Mouse (Mus musculus) cerebellum, adult 9-10 months (tissue): ENCODE measurements around the gene Rhd.
"Not testable (repeated sequence)": the region's sequence is repeated elsewhere in the genome, so short reads cannot be mapped to it uniquely, and the experiment has no call there.

Experiments used
- DNase-seq: peaks from one replicate; pipeline ENCODE4 v3.0.0; 2022

The Rhd gene

DNA sequence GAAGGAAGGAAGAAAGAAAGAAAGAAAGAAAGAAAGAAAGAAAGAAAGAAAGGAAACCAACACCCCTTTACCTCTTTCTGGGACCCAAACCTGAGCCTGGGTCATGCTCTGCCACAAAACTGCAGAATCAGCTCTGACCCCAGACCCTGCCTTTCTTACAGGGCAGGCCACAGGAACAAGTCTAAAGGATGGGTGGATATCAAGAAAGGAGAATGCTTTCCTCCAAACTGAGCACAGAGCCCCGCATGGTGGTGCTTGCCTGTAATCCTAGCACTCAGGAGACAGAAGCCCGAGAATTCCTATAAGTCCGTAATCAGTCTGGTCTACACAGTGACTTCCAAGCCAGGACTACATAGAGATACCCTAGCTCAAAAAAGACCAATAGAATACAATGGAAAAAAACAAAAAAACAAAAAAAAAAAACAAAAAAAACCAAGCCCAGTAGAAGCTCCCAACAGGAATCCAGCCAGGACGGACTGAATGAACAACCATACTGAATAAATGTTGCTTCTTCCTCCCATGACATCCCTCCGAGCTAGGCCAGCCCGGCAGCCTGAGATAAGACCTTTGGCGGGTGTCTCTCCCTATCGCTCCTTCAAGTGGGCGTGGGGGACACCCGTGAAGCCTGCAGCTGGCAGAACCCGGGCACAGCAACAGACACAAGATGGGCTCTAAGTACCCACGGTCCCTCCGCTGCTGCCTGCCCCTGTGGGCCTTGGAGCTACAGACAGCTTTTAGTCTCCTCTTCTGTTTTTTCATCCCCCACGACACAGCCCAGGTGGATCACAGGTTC, at the start of gene Rhd:
Gene Rhd (plus strand): TSS at position 600 of the 793 bp plus-strand sequence.
- no peak for DNase-seq

DNA sequence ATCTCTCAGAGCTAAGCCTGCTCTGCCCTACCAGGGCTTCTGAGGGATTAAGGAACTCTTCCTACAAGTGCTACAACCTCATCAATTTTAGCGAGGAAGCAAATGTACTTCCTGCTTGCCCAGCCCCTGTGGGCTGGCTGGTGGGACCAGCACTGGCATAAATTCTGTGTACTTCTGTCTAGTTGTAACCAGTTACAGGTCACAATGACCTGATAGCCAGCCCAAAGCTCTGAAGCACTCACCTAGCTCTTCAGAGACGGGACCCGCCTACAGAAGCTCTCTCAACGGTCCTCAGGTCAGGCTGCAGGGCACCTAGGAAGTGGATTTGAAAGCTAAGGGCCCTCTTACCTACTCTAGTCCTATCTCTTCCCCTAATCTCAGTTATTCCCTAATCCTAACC, 46.6 kb upstream of the Rhd start:
- no peak for DNase-seq

DNA sequence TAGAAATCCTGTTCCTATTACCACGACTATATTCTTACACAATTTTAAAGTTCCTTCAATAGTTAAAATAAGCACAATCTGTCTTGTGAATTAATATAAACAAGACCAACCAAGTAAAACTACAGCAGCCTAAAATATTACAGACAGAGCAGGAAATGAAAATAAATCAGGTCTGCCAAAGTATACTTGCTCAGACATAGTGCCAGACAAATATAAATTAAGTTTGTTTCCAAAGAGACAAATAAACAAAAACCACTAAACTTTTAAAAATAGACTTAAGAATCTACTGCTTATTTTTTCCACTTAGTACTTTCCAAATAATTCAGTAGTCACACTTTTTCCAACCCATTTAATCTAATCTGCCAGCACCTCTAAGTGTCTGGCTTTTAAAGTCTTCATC, 43.3 kb upstream of the Rhd start:
- DNase-seq, result no peak

GRCm38 (mm10) chr4:134823560-134823959, 40.8 kb upstream of the Rhd start:
- no peak for DNase-seq

GRCm38 (mm10) chr4:134825864-134826263, 38.5 kb upstream of the Rhd start:
- not testable (repeated sequence) for DNase-seq

DNA sequence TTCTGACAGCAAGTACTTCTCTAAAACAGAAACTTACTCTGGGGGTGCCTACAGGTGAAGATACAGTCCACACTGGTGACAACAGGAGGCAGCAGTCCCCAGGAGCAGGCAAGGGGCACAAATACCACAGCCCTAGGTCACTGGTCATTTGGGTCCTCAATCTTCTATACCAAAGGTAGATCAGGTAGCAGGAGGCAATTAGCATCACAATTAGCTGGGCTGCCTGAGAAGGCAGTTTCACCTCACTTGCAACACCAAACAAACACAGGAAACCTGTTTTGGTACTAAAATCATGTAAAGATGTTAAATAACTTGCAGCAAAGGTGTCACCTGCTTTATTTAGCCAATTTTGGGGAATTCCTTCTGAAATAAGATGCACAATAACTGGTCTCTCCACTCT, 38.0 kb upstream of the Rhd start:
- no peak for DNase-seq

GRCm38 (mm10) chr4:134827806-134828205, 36.5 kb upstream of the Rhd start:
- no peak for DNase-seq

GRCm38 (mm10) chr4:134831934-134832333, 32.4 kb upstream of the Rhd start:
- DNase-seq, result no peak

DNA sequence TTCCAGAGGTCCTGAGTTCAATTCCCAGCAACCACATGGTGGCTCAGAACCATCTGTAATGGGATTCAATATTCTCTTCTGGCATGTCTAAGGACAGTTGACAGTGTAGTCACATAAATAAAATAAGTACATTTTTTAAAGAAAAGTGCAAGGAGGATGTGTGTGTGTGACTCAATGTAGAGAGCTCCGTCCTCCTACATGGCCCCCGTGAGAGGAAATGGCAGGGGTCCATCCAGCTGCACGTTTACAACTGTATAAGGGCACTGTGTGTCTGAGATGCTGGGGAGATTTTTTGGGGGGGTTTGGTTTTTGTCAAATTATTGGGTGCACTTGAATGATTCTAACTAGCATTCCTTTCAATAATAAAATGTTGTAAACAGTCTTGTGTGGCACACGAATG, 28.9 kb upstream of the Rhd start:
- no peak for DNase-seq

GRCm38 (mm10) chr4:134838221-134838620, 26.1 kb upstream of the Rhd start:
- no peak for DNase-seq

- DNase-seq, result not testable (repeated sequence)
Measured at GRCm38 (mm10) chr4:134838706-134839105, 25.6 kb upstream of the Rhd start.

- no peak for DNase-seq
Measured at GRCm38 (mm10) chr4:134840231-134840630, 24.1 kb upstream of the Rhd start.

DNA sequence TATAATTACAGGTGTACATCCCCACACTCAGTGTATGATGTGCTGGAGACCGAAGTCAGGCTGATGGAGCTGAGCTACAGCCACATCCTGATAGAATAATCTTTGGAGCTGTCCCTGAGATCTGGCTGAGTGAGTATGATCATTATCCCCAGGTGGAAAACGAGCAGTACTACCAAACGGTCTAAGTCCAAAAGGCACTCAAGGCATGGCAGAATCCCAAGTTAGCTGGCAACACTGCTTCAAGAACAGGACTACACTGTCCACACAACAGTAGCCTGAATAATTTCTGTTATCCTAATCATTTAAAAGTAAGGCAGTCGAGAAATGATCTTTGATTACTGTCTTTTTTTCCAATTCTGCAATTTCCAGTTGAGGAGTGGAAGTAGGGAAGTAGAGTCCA, 20.8 kb upstream of the Rhd start:
- no peak for DNase-seq

DNA sequence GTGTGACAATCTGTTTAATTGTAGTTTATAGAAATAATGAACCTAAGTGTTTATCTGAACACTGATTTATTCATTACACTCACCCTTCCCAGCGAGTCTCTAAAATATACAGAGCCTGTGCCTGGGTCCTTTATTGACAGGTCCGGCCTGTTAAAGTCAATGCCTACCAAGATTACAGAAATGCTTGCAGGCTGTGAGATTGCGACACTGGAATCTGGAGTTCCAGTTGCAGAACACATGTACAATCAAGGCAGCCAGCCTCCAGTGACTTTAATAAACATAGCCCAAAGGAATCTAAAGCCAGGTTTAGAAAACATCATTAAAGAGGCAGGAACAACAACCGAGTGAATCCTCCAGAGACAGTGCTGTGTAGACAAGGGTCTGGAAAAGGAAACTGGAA, 16.7 kb upstream of the Rhd start:
- DNase-seq, result no peak

- no peak for DNase-seq
Measured at GRCm38 (mm10) chr4:134850551-134850950, 13.8 kb upstream of the Rhd start.

DNA sequence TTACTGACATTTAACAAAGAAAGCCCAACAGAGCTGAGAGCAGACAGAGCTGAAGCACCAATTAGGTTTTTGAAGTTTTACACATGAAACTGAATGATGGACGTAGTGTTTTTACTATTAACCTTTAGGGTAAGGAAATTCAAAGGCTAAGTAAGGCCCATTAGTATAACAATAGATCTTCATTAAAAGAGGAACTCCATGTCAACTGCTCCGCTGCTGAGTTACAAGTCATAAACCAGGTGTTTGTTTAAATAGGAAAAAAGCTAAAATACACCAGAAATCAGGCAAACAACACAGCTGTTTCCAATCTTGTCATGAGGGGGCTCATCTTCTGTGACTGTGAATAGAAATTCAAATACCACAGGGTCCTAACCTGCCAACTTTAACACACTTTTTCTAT, 13.1 kb upstream of the Rhd start:
- DNase-seq, result no peak

GRCm38 (mm10) chr4:134851876-134852275, 12.5 kb upstream of the Rhd start:
- DNase-seq, result peak; percentile 50

DNA sequence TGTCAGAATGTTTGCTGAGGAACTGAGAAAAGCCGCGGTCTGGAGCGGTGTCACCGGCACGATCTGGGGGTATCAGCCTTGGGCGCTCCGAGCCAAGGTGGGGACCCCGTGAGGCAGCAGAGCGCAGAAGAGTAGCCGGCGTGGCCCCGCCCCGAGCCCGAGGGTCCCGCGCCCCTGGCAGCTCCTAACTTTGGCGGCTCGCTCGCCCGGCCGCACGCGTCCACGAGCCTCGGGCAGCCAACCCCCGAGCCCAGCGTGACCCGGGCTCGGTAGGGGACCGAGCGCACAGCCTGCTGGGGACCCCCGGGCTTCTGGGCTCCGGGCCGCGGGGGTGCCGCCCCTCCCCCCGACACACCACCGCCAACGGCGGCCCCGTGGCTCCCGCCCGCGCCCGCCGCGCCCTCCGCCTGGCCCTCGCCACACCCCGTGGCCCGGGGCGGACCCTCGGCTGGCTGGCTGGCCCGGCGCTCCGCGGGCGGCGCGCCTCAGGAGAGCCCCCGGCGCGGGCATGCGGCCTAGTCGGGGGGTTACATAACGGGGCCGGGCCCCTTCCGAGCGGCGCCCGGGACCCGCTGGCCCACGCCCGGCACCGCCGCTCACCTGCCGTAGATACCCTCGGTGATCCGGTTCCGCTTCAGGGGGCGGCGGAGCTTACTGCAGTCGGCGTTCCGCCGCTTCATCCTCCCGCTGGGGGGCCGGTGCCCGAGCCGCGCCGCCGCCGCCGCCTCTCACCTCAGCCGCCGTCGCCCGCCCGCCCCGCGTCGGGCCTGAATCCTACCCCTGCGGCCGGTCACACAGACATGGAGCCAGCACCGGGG, 11.7 kb upstream of the Rhd start:
- peak; percentile 57 for DNase-seq

DNA sequence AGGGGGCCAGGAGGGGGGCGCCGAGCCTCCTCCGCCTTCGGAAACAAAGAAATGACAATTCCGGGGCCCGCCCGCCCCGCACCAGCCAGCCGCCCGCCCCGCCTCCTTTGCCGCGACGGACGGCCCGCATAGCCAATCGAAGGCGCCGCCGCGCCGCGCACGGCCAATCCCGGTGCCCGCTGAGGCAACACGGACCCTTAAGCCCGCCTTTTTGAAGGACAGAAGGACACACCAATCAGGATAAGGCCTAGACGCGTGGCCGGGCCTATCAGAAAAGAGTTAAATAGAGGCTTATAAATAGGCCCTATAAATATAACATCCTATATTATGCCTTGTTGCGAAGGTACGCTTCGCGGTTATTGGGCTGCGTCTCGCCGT, 11.1 kb upstream of the Rhd start, which contains the start of gene Maco1:
Gene Maco1 (minus strand): TSS at position 87 of the 378 bp plus-strand sequence.
- DNase-seq, result peak; percentile 100

- peak; percentile 96 for DNase-seq
Measured at GRCm38 (mm10) chr4:134853637-134854485, 10.5 kb upstream of the Rhd start.

DNA sequence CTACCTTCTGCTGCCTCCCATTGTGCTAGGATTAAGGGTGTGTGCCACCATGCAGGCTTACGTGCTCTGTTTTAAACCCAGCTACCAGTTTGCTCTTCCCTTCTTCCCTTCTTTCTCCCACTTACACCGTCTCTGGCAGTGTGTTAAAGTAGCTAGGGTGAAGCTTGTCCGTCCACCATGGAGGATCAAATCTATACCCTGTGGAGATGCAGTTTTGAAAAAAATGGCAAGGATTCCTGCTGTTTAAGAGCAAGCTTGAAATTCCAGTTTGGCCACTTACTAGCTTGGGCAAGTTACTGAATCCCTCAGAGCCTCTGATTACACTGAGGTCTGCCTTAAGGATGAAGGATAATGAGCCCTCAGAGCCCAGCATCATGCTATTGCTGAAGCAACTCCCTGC, 9.0 kb upstream of the Rhd start:
- DNase-seq, result no peak

DNA sequence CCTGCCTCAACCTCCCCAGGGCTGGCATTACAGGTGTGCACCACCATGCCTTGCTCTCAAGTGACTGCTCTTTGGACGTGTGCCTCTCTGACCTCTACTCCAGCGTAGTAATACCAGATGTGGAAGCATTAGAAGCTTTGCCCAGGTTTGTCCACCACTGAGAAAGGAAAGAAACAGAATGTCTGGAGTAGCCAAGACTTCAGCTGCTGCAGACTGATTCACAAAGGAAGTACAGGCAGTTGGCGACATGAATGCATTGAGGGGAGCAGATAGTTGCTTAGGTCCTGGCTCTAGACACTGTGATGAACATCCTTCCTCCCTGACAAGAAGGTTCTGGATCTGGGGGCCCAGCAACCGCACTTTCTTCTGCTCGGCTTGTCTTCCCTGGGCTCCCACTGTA, 8.3 kb upstream of the Rhd start:
- DNase-seq, result no peak

DNA sequence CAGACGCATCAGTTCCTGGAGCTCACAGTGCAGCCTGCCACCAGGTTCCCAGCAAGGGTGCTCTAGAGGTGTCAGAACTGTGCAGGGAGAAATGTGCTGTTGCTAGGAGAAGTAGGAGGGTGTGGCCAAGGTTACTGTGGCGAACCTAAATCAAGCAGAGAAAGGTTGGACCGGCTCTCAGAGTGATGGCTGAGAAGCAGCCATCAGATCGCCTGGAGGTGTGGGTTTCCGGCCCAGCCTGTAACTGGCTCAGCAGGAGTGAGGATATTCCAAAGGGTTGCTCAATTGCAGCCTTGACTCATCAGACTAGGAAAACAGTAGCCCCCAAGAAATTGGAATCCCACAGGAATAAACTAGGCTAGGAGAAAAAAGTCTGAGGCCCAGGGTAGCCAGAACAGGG, 7.8 kb upstream of the Rhd start:
- no peak for DNase-seq
